Mouse (Mus musculus) embryo, embryonic 11.5 days (tissue): Measurements from ENCODE around the gene Psg19.
"Not testable (repeated sequence)": the region's sequence is repeated elsewhere in the genome, so short reads cannot be mapped to it uniquely, and the experiment has no call there.

Experiments used
- DNase-seq: peaks from one replicate; pipeline ENCODE4 v3.0.0-alpha.2; 2012; ENCODE audit warnings: low read depth, low spot score

The Psg19 gene

GRCm38 (mm10) chr7:18798420-18798819 is at the start of gene Psg19:
Gene Psg19 (minus strand): TSS chr7:18798520.
- no peak for DNase-seq

GRCm38 (mm10) chr7:18844811-18845210 is 46.5 kb upstream of the Psg19 start:
- DNase-seq = no peak

GRCm38 (mm10) chr7:18841174-18841567 is 42.9 kb upstream of the Psg19 start:
- DNase-seq = no peak

GRCm38 (mm10) chr7:18840386-18841173 is 42.3 kb upstream of the Psg19 start:
- peak; percentile 19 for DNase-seq

- no peak for DNase-seq
These were observed 41.5 kb upstream of the Psg19 start, which contains the start of gene Mill2 for GRCm38 (mm10) chr7:18839865-18840264. Gene Mill2 (plus strand): TSS chr7:18839966.

- DNase-seq = no peak
These were observed 34.0 kb upstream of the Psg19 start for GRCm38 (mm10) chr7:18832298-18832697.

GRCm38 (mm10) chr7:18829545-18829944 is 31.2 kb upstream of the Psg19 start:
- no peak for DNase-seq

GRCm38 (mm10) chr7:18828592-18828991 is 30.3 kb upstream of the Psg19 start:
- no peak for DNase-seq

- DNase-seq = no peak
These were observed 29.6 kb upstream of the Psg19 start for GRCm38 (mm10) chr7:18827792-18828546.

- DNase-seq = no peak
These were observed 23.2 kb upstream of the Psg19 start, which contains the start of gene Psg17 for GRCm38 (mm10) chr7:18821507-18821906. Gene Psg17 (minus strand): TSS chr7:18821607.

GRCm38 (mm10) chr7:18818301-18818700 is 20.0 kb upstream of the Psg19 start:
- DNase-seq = no peak

- no peak for DNase-seq
These were observed 5.2 kb upstream of the Psg19 start for GRCm38 (mm10) chr7:18803526-18803925.

GRCm38 (mm10) chr7:18799129-18799528 is 809 bp upstream of the Psg19 start:
- DNase-seq = no peak

GRCm38 (mm10) chr7:18790671-18791070 is 7.6 kb downstream of the Psg19 start:
- DNase-seq = not testable (repeated sequence)

- not testable (repeated sequence) for DNase-seq
These were observed 17.0 kb downstream of the Psg19 start for GRCm38 (mm10) chr7:18781301-18781700.

- no peak for DNase-seq
These were observed 19.0 kb downstream of the Psg19 start for GRCm38 (mm10) chr7:18779337-18779781.

- not testable (repeated sequence) for DNase-seq
These were observed 35.4 kb downstream of the Psg19 start for GRCm38 (mm10) chr7:18762885-18763284.

GRCm38 (mm10) chr7:18760152-18760551 is 38.2 kb downstream of the Psg19 start:
- DNase-seq = not testable (repeated sequence)

GRCm38 (mm10) chr7:18749896-18750477 is 48.3 kb downstream of the Psg19 start:
- peak; percentile 44 for DNase-seq

- DNase-seq = no peak
These were observed 49.1 kb downstream of the Psg19 start for GRCm38 (mm10) chr7:18748994-18749895.

GRCm38 (mm10) chr7:18747420-18747819 is 50.9 kb downstream of the Psg19 start:
- not testable (repeated sequence) for DNase-seq
